Mouse (Mus musculus): ENCODE data around the gene Myb.

- TF ChIP-seq POLR2A (IDR thresholded peaks at IDR 0.05; ENCODE audit: low read depth, low read length) = no peak
- no peak for TF ChIP-seq CTCF (IDR thresholded peaks at IDR 0.05; ENCODE audit: extremely low read depth, insufficient read depth, insufficient read length, insufficient replicate concordance)
Measured at GRCm38 (mm10) chr10:21178711-21179110, 17.9 kb upstream of the Myb start.
